Comparison of ENCODE assay signal across 8 mouse cellular contexts in the genomic region with DNA sequence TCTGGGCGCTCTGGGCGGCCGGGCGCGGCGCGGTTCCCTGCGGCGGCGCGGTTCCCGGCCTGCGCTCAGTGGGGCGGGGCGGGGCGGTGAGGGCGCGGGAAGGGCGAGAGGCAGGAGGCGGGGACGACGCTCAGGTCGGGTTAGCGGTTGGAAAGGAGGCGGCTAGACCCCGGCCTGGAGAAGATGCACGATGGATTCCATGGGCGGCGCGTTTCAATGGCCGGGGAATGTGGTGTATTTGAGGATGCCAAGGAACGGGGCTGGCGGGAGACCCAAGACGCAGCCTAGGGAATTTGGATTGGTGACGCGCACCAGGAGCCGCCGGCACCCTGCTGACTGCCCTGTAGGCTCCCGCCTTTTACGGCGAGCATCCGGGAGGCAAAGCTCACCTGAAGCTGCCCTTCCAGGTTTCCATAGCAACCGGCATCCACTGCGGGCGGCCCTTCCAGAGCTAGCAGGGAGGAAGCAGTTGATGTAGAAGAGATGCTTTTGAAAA. TPM values are rescaled to one million over a fixed set of nuclear protein-coding genes. Genes with fewer than 3 reads are reported as not detected.
DNase-seq lines count a peak whose midpoint lies in the region; ATAC-seq lines count a peak whose summit lies in the region.

No protein-coding gene starts in this region.

- H3K36me3 ChIP-seq in heart, embryonic 12.5 days, result peaks cover 41% of the 10 kb centered on the region
- peaks cover 56% of the 10 kb centered on the region for H3K36me3 ChIP-seq in embryonic facial prominence, embryonic 10.5 days (replicated peaks)
- H3K36me3 ChIP-seq in hindbrain, embryonic 13.5 days, result peaks cover 38% of the 10 kb centered on the region
- H3K36me3 ChIP-seq in midbrain, embryonic 10.5 days, result peaks cover 54% of the 10 kb centered on the region

- DNase-seq in heart, postnatal 36 days, result no peak
- DNase-seq in R1 (ENCODE audit: low read depth, low spot score), result peak; percentile 91
- DNase-seq in embryonic facial prominence, embryonic 10.5 days (ENCODE audit: low spot score), result peak; percentile 88
- DNase-seq in left cerebral cortex, postnatal 25 days (ENCODE audit: low spot score in 2 of 2), result peak; percentile 78 to 82
- DNase-seq in midbrain, embryonic 10.5 days (ENCODE audit: low spot score), result no peak
- peak; percentile 72 for DNase-seq in telencephalon, adult 2 months (ENCODE audit: low read depth, low spot score)

- peak overlapping the region; percentile 90 for H3K9ac ChIP-seq in heart, embryonic 12.5 days
- peak overlapping the region; percentile 93 for H3K9ac ChIP-seq in hindbrain, embryonic 13.5 days

- no peaks in the 10 kb centered on the region for H3K9me3 ChIP-seq in heart, embryonic 12.5 days (replicated peaks)
- no peaks in the 10 kb centered on the region for H3K9me3 ChIP-seq in embryonic facial prominence, embryonic 10.5 days
- no peaks in the 10 kb centered on the region for H3K9me3 ChIP-seq in hindbrain, embryonic 13.5 days
- H3K9me3 ChIP-seq in midbrain, embryonic 10.5 days (replicated peaks), result no peaks in the 10 kb centered on the region

- no peaks in the 10 kb centered on the region for H3K27me3 ChIP-seq in heart, embryonic 12.5 days (replicated peaks)
- H3K27me3 ChIP-seq in embryonic facial prominence, embryonic 10.5 days (replicated peaks; ENCODE audit: low read depth, poor library complexity, severe bottlenecking), result no peaks in the 10 kb centered on the region
- H3K27me3 ChIP-seq in hindbrain, embryonic 13.5 days, result no peaks in the 10 kb centered on the region
- no peaks in the 10 kb centered on the region for H3K27me3 ChIP-seq in midbrain, embryonic 10.5 days (ENCODE audit: low read depth, poor library complexity, severe bottlenecking)

- peak overlapping the region; percentile 89 for H3K4me2 ChIP-seq in heart, embryonic 12.5 days
- H3K4me2 ChIP-seq in hindbrain, embryonic 13.5 days, result peak overlapping the region; percentile 70

- H3K4me1 ChIP-seq in heart, embryonic 12.5 days (replicated peaks), result peaks cover 14% of the 10 kb centered on the region
- peaks cover 28% of the 10 kb centered on the region for H3K4me1 ChIP-seq in embryonic facial prominence, embryonic 10.5 days
- peaks cover 28% of the 10 kb centered on the region for H3K4me1 ChIP-seq in hindbrain, embryonic 13.5 days (replicated peaks)
- H3K4me1 ChIP-seq in midbrain, embryonic 10.5 days, result peaks cover 30% of the 10 kb centered on the region

- 1% methylated on average over 45 of the region's 45 CpGs for WGBS in heart, embryonic 12.5 days
- under 1% methylated on average over 45 of the region's 45 CpGs for WGBS in embryonic facial prominence, embryonic 10.5 days
- 2% methylated on average over 42 of the region's 45 CpGs for WGBS in hindbrain, embryonic 13.5 days
- WGBS in midbrain, embryonic 10.5 days, result under 1% methylated on average over 45 of the region's 45 CpGs

- peak overlapping the region; percentile 89 for H3K4me3 ChIP-seq in heart, embryonic 12.5 days
- H3K4me3 ChIP-seq in embryonic facial prominence, embryonic 10.5 days, result peak overlapping the region; percentile 91
- peak overlapping the region; percentile 86 for H3K4me3 ChIP-seq in hindbrain, embryonic 13.5 days
- peak overlapping the region; percentile 93 for H3K4me3 ChIP-seq in midbrain, embryonic 10.5 days

- intact Hi-C loops in heart, postnatal 36 days (cut with DNase I), result loop anchor here (1.0 kb wide), 1 partner anchor 19 kb away; a partner anchor contains a TSS
- intact Hi-C loops in left cerebral cortex, postnatal 25 days (cut with DNase I), result loop anchor here (2.0 kb wide), 1 partner anchor 19 kb away; a partner anchor contains a TSS

- peak; percentile 96 for ATAC-seq in heart, embryonic 12.5 days (ENCODE audit: insufficient number of reproducible peaks, low FRiP score)
- peak; percentile 90 for ATAC-seq in hindbrain, embryonic 13.5 days (ENCODE audit: low FRiP score)

- H3K27ac ChIP-seq in heart, embryonic 12.5 days (ENCODE audit: poor library complexity, severe bottlenecking), result peak overlapping the region; percentile 98
- peak overlapping the region; percentile 99 for H3K27ac ChIP-seq in embryonic facial prominence, embryonic 10.5 days (replicated peaks)
- H3K27ac ChIP-seq in hindbrain, embryonic 13.5 days, result peak overlapping the region; percentile 99
- peak overlapping the region; percentile 99 for H3K27ac ChIP-seq in midbrain, embryonic 10.5 days (replicated peaks)

RNA-seq across cellular contexts. Expression of a gene that starts 0.5 kb away (rescaled TPM):
- polyA plus RNA-seq in heart, embryonic 12.5 days (2016; fragmentation: Nextera tagmentation; extraction: Ambion mirVana), result 48.7 and 53.3 TPM in 2 replicates
- 10 to 100 TPM; 19.9 to 21.3 TPM for total RNA-seq in heart, postnatal 36 days (2021)
- 80.7 and 84.3 TPM in 2 replicates for polyA plus RNA-seq in embryonic facial prominence, embryonic 10.5 days (2016; fragmentation: Nextera tagmentation; extraction: Ambion mirVana)
- polyA plus RNA-seq in hindbrain, embryonic 13.5 days (2015; fragmentation: Nextera tagmentation; extraction: Ambion mirVana), result 162 and 174 TPM in 2 replicates
- 100 to 1,000 TPM; 121 to 124 TPM for total RNA-seq in left cerebral cortex, postnatal 25 days (2021)
- polyA plus RNA-seq in midbrain, embryonic 10.5 days (2016; fragmentation: Nextera tagmentation; extraction: Ambion mirVana), result 86.3 and 88.2 TPM in 2 replicates

RNA-seq across cellular contexts. Expression of a gene that starts 18.9 kb away (rescaled TPM):
- 20.6 and 22.6 TPM in 2 replicates for polyA plus RNA-seq in heart, embryonic 12.5 days (2016; fragmentation: Nextera tagmentation; extraction: Ambion mirVana)
- total RNA-seq in heart, postnatal 36 days (2021), result 1 to 10 TPM; 6.5 to 9.2 TPM
- polyA plus RNA-seq in embryonic facial prominence, embryonic 10.5 days (2016; fragmentation: Nextera tagmentation; extraction: Ambion mirVana), result 34.9 and 35.1 TPM in 2 replicates
- polyA plus RNA-seq in hindbrain, embryonic 13.5 days (2015; fragmentation: Nextera tagmentation; extraction: Ambion mirVana), result 23.7 and 24.3 TPM in 2 replicates
- total RNA-seq in left cerebral cortex, postnatal 25 days (2021), result 10 to 100 TPM; 13.8 to 14.1 TPM
- polyA plus RNA-seq in midbrain, embryonic 10.5 days (2016; fragmentation: Nextera tagmentation; extraction: Ambion mirVana), result 31.4 and 32.3 TPM in 2 replicates

RNA-seq across cellular contexts. Expression of a gene that starts 19.9 kb away (rescaled TPM):
- polyA plus RNA-seq in heart, embryonic 12.5 days (2016; fragmentation: Nextera tagmentation; extraction: Ambion mirVana), result 0.17 and 0.18 TPM in 2 replicates
- not detected for total RNA-seq in heart, postnatal 36 days (2021)
- polyA plus RNA-seq in embryonic facial prominence, embryonic 10.5 days (2016; fragmentation: Nextera tagmentation; extraction: Ambion mirVana), result 0.20 and 0.22 TPM in 2 replicates
- polyA plus RNA-seq in hindbrain, embryonic 13.5 days (2015; fragmentation: Nextera tagmentation; extraction: Ambion mirVana), result 0.79 and 1.8 TPM in 2 replicates
- under 1 TPM; 0.28 to 0.50 TPM for total RNA-seq in left cerebral cortex, postnatal 25 days (2021)
- polyA plus RNA-seq in midbrain, embryonic 10.5 days (2016; fragmentation: Nextera tagmentation; extraction: Ambion mirVana), result 0.32 and 0.56 TPM in 2 replicates

RNA-seq across cellular contexts. Expression of a gene that starts 42.2 kb away (rescaled TPM):
- polyA plus RNA-seq in heart, embryonic 12.5 days (2016; fragmentation: Nextera tagmentation; extraction: Ambion mirVana), result 0.80 and 1.3 TPM in 2 replicates
- total RNA-seq in heart, postnatal 36 days (2021), result 1 to 10 TPM; 3.3 to 4.5 TPM
- 0.49 and 0.64 TPM in 2 replicates for polyA plus RNA-seq in embryonic facial prominence, embryonic 10.5 days (2016; fragmentation: Nextera tagmentation; extraction: Ambion mirVana)
- 0.18 and 0.19 TPM in 2 replicates for polyA plus RNA-seq in hindbrain, embryonic 13.5 days (2015; fragmentation: Nextera tagmentation; extraction: Ambion mirVana)
- total RNA-seq in left cerebral cortex, postnatal 25 days (2021), result 1 to 10 TPM; 1.1 to 1.2 TPM
- 0.30 and 0.46 TPM in 2 replicates for polyA plus RNA-seq in midbrain, embryonic 10.5 days (2016; fragmentation: Nextera tagmentation; extraction: Ambion mirVana)

Comparison
In these comparisons a context has a peak if more than half of its experiments do, and no peak if none do; other contexts are left out.
1. DNase-seq: peak in R1 (single experiment), embryonic facial prominence, embryonic 10.5 days (single experiment), left cerebral cortex, postnatal 25 days (2 of 2) and telencephalon, adult 2 months (single experiment); none in heart, postnatal 36 days (0 of 2) and midbrain, embryonic 10.5 days (single experiment).
2. Peak in every context shown above with its lines, with median percentiles within 50 percentile points of each other: H3K27ac ChIP-seq and H3K4me3 ChIP-seq.